11 mouse cellular contexts compared by ENCODE assay signal in genomic region chr3:84189629-84190173, GRCm38 (mm10). TPM values are rescaled to one million over a fixed set of nuclear protein-coding genes. Genes with fewer than 3 reads are reported as not detected.
DNase-seq lines count a peak whose midpoint lies in the region; ATAC-seq lines count a peak whose summit lies in the region.
"Had no signal": no experiment of that assay in that cellular context is flagged by ENCODE, and none has a peak within 500 bp of the region (broad histone marks: within the 10 kb centered on the region; RNA-seq: fewer than 3 reads in every experiment).

No protein-coding gene starts in this region.

- no peaks in the 10 kb centered on the region for H3K9me3 ChIP-seq in lung, embryonic 15.5 days
- no peaks in the 10 kb centered on the region for H3K9me3 ChIP-seq in embryonic facial prominence, embryonic 15.5 days (replicated peaks)
- no peaks in the 10 kb centered on the region for H3K9me3 ChIP-seq in stomach, embryonic 14.5 days (ENCODE audit: control insufficient read depth, low read depth, low read length)
- no peaks in the 10 kb centered on the region for H3K9me3 ChIP-seq in midbrain, embryonic 16.5 days (replicated peaks; ENCODE audit: control insufficient read depth, low read length, poor library complexity, severe bottlenecking)

- 39% methylated on average over 10 of the region's 10 CpGs for WGBS in lung, embryonic 15.5 days
- WGBS in embryonic facial prominence, embryonic 15.5 days: 42% methylated on average over 10 of the region's 10 CpGs
- 34% methylated on average over 10 of the region's 10 CpGs for WGBS in stomach, embryonic 14.5 days
- WGBS in midbrain, embryonic 16.5 days: 64% methylated on average over 10 of the region's 10 CpGs

- peak overlapping the region; percentile 47 for H3K9ac ChIP-seq in lung, embryonic 15.5 days
- no peak overlapping the region for H3K9ac ChIP-seq in embryonic facial prominence, embryonic 15.5 days
- H3K9ac ChIP-seq in stomach, embryonic 14.5 days (replicated peaks; ENCODE audit: low read depth, low read length): peak overlapping the region; percentile 18; the same call in 1 of the 2 replicates
- H3K9ac ChIP-seq in midbrain, embryonic 16.5 days (ENCODE audit: low read depth, low read length): no peak overlapping the region

- peaks cover 30% of the 10 kb centered on the region for H3K4me1 ChIP-seq in lung, embryonic 15.5 days
- 0 out of 2 replicates have a peak, but pooled peaks cover 5% of the 10 kb centered on the region for H3K4me1 ChIP-seq in embryonic facial prominence, embryonic 15.5 days
- no peaks in the 10 kb centered on the region for H3K4me1 ChIP-seq in stomach, embryonic 14.5 days (ENCODE audit: control insufficient read depth, insufficient read depth, low read length)
- H3K4me1 ChIP-seq in midbrain, embryonic 16.5 days (ENCODE audit: control insufficient read depth, insufficient read depth, low read length): peaks cover 2% of the 10 kb centered on the region; the same call in 1 of the 2 replicates

- no peaks in the 10 kb centered on the region for H3K36me3 ChIP-seq in lung, embryonic 15.5 days
- H3K36me3 ChIP-seq in embryonic facial prominence, embryonic 15.5 days: peaks cover 7% of the 10 kb centered on the region; the same call in 1 of the 2 replicates
- no peaks in the 10 kb centered on the region for H3K36me3 ChIP-seq in stomach, embryonic 14.5 days (ENCODE audit: control insufficient read depth, insufficient read depth, low read length)
- peaks cover 8% of the 10 kb centered on the region; the same call in 1 of the 2 replicates for H3K36me3 ChIP-seq in midbrain, embryonic 16.5 days (ENCODE audit: control insufficient read depth, insufficient read depth, low read length)

- no peak for DNase-seq in lung, postnatal 4 days
- DNase-seq in kidney, postnatal 25 days: peak; percentile 36 to 67
- no peak for DNase-seq in spleen, postnatal 10 days (ENCODE audit: low spot score in 2 of 2)
- DNase-seq in embryo, embryonic 10.5 days (ENCODE audit: low spot score): no peak
- DNase-seq: cerebellum, postnatal 25 days; gastrocnemius, postnatal 25 days; left cerebral cortex, postnatal 4 days had no signal

- ATAC-seq in lung, embryonic 15.5 days (ENCODE audit: borderline replicate concordance, extremely low read depth, low FRiP score, low TSS enrichment): no peak; the same call in 1 of the 2 replicates
- no peak for ATAC-seq in embryonic facial prominence, embryonic 15.5 days (ENCODE audit: insufficient number of reproducible peaks, low FRiP score, low TSS enrichment, low read depth)
- ATAC-seq in stomach, embryonic 14.5 days (ENCODE audit: insufficient number of reproducible peaks, insufficient read depth, low FRiP score, low read depth): no peak
- ATAC-seq in midbrain, embryonic 16.5 days: no peak

- H3K4me3 ChIP-seq in lung, embryonic 15.5 days: peak overlapping the region; percentile 46
- H3K4me3 ChIP-seq in embryonic facial prominence, embryonic 15.5 days (replicated peaks): peak overlapping the region; percentile 27
- peak overlapping the region; percentile 25 for H3K4me3 ChIP-seq in stomach, embryonic 14.5 days (ENCODE audit: low read depth, low read length)
- H3K4me3 ChIP-seq in midbrain, embryonic 16.5 days (ENCODE audit: low read depth, low read length): no peak overlapping the region

- H3K27me3 ChIP-seq in lung, embryonic 15.5 days: no peaks in the 10 kb centered on the region
- no peaks in the 10 kb centered on the region for H3K27me3 ChIP-seq in embryonic facial prominence, embryonic 15.5 days
- no peaks in the 10 kb centered on the region; the same call in 1 of the 2 replicates for H3K27me3 ChIP-seq in stomach, embryonic 14.5 days (ENCODE audit: control insufficient read depth, insufficient read depth, low read length)
- no peaks in the 10 kb centered on the region for H3K27me3 ChIP-seq in midbrain, embryonic 16.5 days (ENCODE audit: control insufficient read depth, insufficient read depth, low read depth, low read length)

- H3K4me2 ChIP-seq in lung, embryonic 15.5 days: peak overlapping the region; percentile 60
- H3K4me2 ChIP-seq in embryonic facial prominence, embryonic 15.5 days (replicated peaks): peak overlapping the region; percentile 36
- peak overlapping the region; percentile 49 for H3K4me2 ChIP-seq in stomach, embryonic 14.5 days (replicated peaks; ENCODE audit: low read depth, low read length)
- no peak overlapping the region for H3K4me2 ChIP-seq in midbrain, embryonic 16.5 days (ENCODE audit: low read length)

- H3K27ac ChIP-seq in lung, embryonic 15.5 days: peak overlapping the region; percentile 96
- H3K27ac ChIP-seq in embryonic facial prominence, embryonic 15.5 days (replicated peaks): peak overlapping the region; percentile 67; the same call in 1 of the 2 replicates
- H3K27ac ChIP-seq in stomach, embryonic 14.5 days (ENCODE audit: low read length): peak overlapping the region; percentile 1; the same call in 1 of the 2 replicates
- H3K27ac ChIP-seq in midbrain, embryonic 16.5 days (ENCODE audit: low read length): no peak overlapping the region

RNA-seq across cellular contexts. Expression of gene Gm6525, which starts 15.8 kb away (rescaled TPM):
- polyA plus RNA-seq in lung, embryonic 15.5 days (2015; fragmentation: Nextera tagmentation; extraction: Ambion mirVana): 0.52 and 0.67 TPM in 2 replicates
- 1.6 and 1.7 TPM in 2 replicates for polyA plus RNA-seq in embryonic facial prominence, embryonic 15.5 days (2015; fragmentation: Nextera tagmentation; extraction: Ambion mirVana)
- polyA plus RNA-seq in stomach, embryonic 14.5 days (2014; fragmentation: Nextera tagmentation; extraction: Ambion mirVana): 1.2 and 1.7 TPM in 2 replicates
- polyA plus RNA-seq in midbrain, embryonic 16.5 days (2015; fragmentation: Nextera tagmentation; extraction: Ambion mirVana): 2.1 and 2.5 TPM in 2 replicates

RNA-seq across cellular contexts. Expression of gene Mnd1, which starts 34.1 kb away (rescaled TPM):
- polyA plus RNA-seq in lung, embryonic 15.5 days (2015; fragmentation: Nextera tagmentation; extraction: Ambion mirVana): 13.0 and 13.7 TPM in 2 replicates
- 13.1 and 13.2 TPM in 2 replicates for polyA plus RNA-seq in embryonic facial prominence, embryonic 15.5 days (2015; fragmentation: Nextera tagmentation; extraction: Ambion mirVana)
- polyA plus RNA-seq in stomach, embryonic 14.5 days (2014; fragmentation: Nextera tagmentation; extraction: Ambion mirVana): 15.2 and 18.2 TPM in 2 replicates
- polyA plus RNA-seq in midbrain, embryonic 16.5 days (2015; fragmentation: Nextera tagmentation; extraction: Ambion mirVana): 1.4 and 1.5 TPM in 2 replicates

Comparison
In these comparisons a context has a peak if more than half of its experiments do, and no peak if none do; other contexts are left out.
1. H3K9ac ChIP-seq: peak in lung, embryonic 15.5 days (single experiment) and stomach, embryonic 14.5 days (single experiment); none in embryonic facial prominence, embryonic 15.5 days (single experiment) and midbrain, embryonic 16.5 days (single experiment).
2. DNase-seq: peak in kidney, postnatal 25 days (2 of 2); none in lung, postnatal 4 days (0 of 2), spleen, postnatal 10 days (0 of 2) and embryo, embryonic 10.5 days (single experiment).